Mouse (Mus musculus): ENCODE results near the gene Vmn2r84. TPM values are rescaled to one million over a fixed set of nuclear protein-coding genes. Genes with fewer than 3 reads are reported as not detected.
"Not testable (repeated sequence)": the region's sequence is repeated elsewhere in the genome, so short reads cannot be mapped to it uniquely, and the experiment has no call there.

The Vmn2r84 gene
- polyA plus RNA-seq, 1 experiment from 2014 or later = not detected

DNA sequence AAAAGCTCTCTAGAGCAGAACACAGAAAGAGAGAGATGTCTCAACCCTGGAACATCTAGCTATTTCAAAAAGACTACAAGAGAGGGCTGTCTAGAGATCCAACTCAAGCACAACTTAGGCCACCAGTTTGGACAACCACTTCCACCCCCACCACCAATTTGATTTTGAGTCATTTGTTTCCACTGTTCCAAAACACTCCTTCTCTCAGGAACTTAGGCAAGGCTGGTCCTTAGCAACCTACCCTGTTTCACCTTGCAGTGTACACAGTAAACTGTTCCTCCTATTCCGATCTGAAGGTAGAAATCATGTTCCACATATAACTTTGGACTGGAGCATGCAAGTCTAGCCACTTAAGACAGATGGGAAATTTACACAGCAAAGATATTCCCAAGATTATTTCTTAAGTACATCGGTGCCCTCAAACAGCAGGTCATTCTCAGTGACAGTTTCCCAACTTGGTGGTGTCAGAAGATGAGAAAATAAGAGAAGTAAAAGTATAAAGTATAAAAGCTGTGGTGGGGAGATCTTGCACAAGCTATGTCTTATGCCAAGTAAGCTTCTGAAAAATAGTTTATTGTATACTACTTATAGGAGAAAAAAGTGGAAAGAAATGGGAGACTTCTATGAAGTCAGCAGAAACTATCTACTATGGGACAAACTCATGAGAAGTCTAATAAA, 24.0 kb downstream of the Vmn2r84 start:
- Histone ChIP-seq H3K9me3 (replicated peaks) (no peaks in the 10 kb centered on the region), H3K27ac (no peak overlapping the region)
- WGBS = 72% methylated on average over 2 of the region's 2 CpGs

DNA sequence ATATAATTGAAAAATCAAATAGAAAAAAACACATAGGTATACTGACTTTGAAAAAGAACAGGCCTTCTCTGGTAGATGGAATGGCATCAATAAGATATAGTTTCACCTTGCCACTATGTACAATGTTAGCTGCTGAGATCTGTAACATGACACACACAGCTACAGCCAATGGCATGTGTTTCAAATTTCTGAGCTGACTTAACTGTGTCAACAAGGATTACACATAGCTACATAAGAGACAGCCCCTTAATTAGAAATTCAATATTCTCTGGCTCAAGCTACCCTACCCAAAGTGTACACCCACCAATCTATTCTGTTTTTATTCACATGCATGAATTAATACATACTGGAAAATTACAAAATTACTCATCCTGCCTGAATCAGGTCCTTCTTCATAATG, 25.7 kb downstream of the Vmn2r84 start:
- Histone ChIP-seq H3K27me3 (no peaks in the 10 kb centered on the region), H3K9me3 (replicated peaks) (no peaks in the 10 kb centered on the region), H3K27ac (no peak overlapping the region), H3K36me3 (no peaks in the 10 kb centered on the region), H3K4me3 (no peak overlapping the region), H3K4me1 (replicated peaks) (no peaks in the 10 kb centered on the region), H3K9ac (no peak overlapping the region), H3K4me2 (no peak overlapping the region)
- no peak for ATAC-seq (replicated peaks; ENCODE audit: insufficient number of reproducible peaks, insufficient read depth, low FRiP score, low read depth)

More for the DNA sequence above, 24.0 kb downstream of the Vmn2r84 start:
- Histone ChIP-seq H3K4me2 (no peak overlapping the region), H3K9ac (no peak overlapping the region), H3K36me3 (no peaks in the 10 kb centered on the region), H3K27me3 (no peaks in the 10 kb centered on the region), H3K4me1 (replicated peaks) (no peaks in the 10 kb centered on the region), H3K4me3 (no peak overlapping the region)
- ATAC-seq (replicated peaks; ENCODE audit: insufficient number of reproducible peaks, insufficient read depth, low FRiP score, low read depth) = no peak

DNA sequence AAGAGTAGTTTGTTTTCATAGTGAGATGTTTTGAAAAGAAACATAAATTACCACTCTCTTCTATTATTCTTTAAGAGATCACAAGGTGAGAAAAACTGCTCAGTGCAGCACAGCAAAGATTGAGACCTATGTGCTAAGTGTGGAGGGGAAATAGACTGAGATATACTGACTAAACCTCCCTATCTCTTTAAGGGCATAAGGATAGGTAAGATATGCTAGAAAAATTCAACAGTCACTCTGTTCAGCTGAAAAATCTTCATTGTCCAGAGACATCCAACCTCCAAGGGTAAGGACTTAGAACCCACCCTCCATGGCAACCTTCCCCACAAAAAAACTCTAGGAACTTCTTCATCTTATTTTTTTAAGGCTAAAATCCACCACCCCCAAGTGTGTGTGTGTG, 29.4 kb downstream of the Vmn2r84 start:
- Histone ChIP-seq H3K36me3 (no peaks in the 10 kb centered on the region), H3K9ac (no peak overlapping the region)

DNA sequence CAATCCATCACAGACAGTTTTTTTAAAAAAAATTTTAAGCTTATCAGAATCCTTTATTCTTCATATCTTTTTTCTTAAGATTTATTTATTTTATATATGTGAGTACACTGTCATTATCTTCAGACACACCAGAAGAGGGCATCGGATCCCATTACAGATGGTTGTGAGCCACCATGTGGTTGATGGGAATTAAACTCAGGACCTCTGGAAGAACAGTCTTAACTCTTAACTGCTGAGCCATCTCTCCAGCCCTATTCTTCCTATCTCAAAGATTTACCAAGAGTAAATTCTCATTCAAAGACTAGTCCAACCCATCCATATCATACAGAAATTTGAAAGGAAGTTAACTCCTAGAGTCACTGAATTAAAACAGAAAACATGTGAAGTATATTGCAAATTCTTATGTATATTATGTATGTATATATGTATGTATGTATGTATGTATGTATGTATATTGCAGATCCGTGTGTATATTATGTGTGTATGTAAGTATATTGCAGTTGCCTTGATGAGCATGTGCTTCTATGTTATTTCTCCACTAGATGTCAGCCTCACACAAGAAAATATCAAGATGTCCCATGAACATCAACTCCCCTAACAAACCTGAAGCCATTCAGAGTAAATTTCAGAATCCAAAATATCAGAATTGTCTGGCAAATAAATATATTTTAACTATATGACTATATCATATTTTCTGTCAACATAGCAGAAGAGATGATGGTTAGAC, 30.5 kb downstream of the Vmn2r84 start:
- Histone ChIP-seq H3K27me3 (no peaks in the 10 kb centered on the region), H3K9ac (no peak overlapping the region), H3K4me3 (no peak overlapping the region), H3K27ac (no peak overlapping the region), H3K9me3 (replicated peaks) (no peaks in the 10 kb centered on the region), H3K36me3 (no peaks in the 10 kb centered on the region), H3K4me2 (no peak overlapping the region), H3K4me1 (replicated peaks) (no peaks in the 10 kb centered on the region)
- ATAC-seq (replicated peaks; ENCODE audit: insufficient number of reproducible peaks, insufficient read depth, low FRiP score, low read depth) = no peak
- 54% methylated on average over 2 of the region's 2 CpGs for WGBS

More for the DNA sequence above, 29.4 kb downstream of the Vmn2r84 start:
- no peak overlapping the region for H3K4me2 ChIP-seq
- H3K4me1 ChIP-seq (replicated peaks) = no peaks in the 10 kb centered on the region
- no peaks in the 10 kb centered on the region for H3K27me3 ChIP-seq
- no peak for ATAC-seq (replicated peaks; ENCODE audit: insufficient number of reproducible peaks, insufficient read depth, low FRiP score, low read depth)
- H3K27ac ChIP-seq = no peak overlapping the region
- no peaks in the 10 kb centered on the region for H3K9me3 ChIP-seq (replicated peaks)
- no peak overlapping the region for H3K4me3 ChIP-seq

DNA sequence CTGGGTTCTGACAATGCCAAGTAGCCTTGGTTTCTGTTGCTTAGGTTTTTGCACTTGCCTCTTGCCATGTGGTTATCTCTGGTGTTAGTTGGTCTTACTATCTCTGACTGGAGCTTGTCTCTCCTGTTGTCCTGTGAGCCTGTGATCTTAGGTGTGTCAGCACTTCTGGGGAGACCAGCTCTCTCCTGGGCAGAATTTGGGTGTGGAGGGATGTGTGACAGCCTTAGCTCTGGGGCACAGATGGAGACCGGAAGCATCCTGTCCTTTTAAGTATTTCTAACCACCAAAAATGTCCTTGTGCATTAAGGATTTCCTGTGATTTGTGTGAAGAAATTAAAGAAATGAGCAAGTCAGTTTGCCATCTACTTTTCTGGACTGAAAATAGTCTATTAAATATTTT, 50.1 kb downstream of the Vmn2r84 start:
- no peak overlapping the region for H3K4me3 ChIP-seq
- no peak overlapping the region for H3K4me2 ChIP-seq
- no peak overlapping the region for H3K9ac ChIP-seq
- 0 out of 2 replicates have a peak, but pooled peaks cover 3% of the 10 kb centered on the region for H3K9me3 ChIP-seq (replicated peaks)
- no peaks in the 10 kb centered on the region for H3K36me3 ChIP-seq
- H3K4me1 ChIP-seq (replicated peaks) = no peaks in the 10 kb centered on the region
- no peak for ATAC-seq (replicated peaks; ENCODE audit: insufficient number of reproducible peaks, insufficient read depth, low FRiP score, low read depth)
- H3K27ac ChIP-seq = no peak overlapping the region
- WGBS = 62% methylated on average over 1 of the region's 1 CpGs
- no peaks in the 10 kb centered on the region for H3K27me3 ChIP-seq

DNA sequence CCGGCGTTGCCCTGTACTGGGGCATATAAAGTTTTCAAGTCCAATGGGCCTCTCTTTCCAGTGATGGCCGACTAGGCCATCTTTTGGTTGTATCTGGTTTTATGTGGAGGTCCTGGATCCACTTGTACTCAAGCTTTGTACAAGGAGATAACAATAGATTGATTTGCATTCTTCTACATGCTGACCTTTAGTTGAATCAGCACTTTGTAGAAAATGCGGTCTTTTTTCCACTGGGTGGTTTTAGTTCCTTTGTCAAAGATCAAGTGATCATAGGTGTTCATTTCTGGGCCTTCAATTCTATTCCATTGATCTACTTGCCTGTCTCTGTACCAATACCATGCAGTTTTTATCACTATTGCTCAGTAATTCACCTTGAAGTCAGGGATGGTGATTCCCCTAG, 54.1 kb downstream of the Vmn2r84 start:
- 85% methylated on average over 4 of the region's 4 CpGs for WGBS
- not testable (repeated sequence) for H3K36me3 ChIP-seq; ATAC-seq (replicated peaks; ENCODE audit: insufficient number of reproducible peaks, insufficient read depth, low FRiP score, low read depth); H3K9me3 ChIP-seq (replicated peaks); H3K27me3 ChIP-seq; H3K4me1 ChIP-seq (replicated peaks); H3K9ac ChIP-seq; H3K4me3 ChIP-seq; H3K27ac ChIP-seq; H3K4me2 ChIP-seq

DNA sequence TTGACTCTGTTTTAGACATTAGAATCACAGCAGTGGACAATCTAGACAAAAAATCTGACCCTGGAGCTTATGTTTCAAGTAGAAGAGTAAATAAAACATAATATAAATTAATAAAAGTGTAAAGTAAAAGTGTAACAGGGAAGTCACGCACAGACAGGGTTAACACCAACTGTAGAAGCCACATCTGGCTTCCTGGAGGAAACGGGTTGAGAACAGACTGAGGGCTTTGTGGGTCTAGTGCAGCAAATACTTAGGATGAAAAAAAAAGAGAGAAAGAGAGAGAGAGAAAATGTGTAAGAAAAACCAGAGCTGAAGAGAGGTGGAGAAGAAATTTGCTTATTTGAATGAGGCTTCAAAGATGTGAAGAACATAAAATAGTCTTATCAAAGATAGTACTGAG, 56.6 kb downstream of the Vmn2r84 start:
- Histone ChIP-seq H3K36me3 (no peaks in the 10 kb centered on the region), H3K27ac (no peak overlapping the region), H3K4me2 (no peak overlapping the region), H3K27me3 (no peaks in the 10 kb centered on the region), H3K9ac (no peak overlapping the region), H3K4me3 (no peak overlapping the region), H3K4me1 (replicated peaks) (no peaks in the 10 kb centered on the region), H3K9me3 (replicated peaks) (0 out of 2 replicates have a peak, but pooled peaks cover under 1% of the 10 kb centered on the region)
- WGBS = 44% methylated on average over 2 of the region's 2 CpGs
- ATAC-seq (replicated peaks; ENCODE audit: insufficient number of reproducible peaks, insufficient read depth, low FRiP score, low read depth) = no peak

DNA sequence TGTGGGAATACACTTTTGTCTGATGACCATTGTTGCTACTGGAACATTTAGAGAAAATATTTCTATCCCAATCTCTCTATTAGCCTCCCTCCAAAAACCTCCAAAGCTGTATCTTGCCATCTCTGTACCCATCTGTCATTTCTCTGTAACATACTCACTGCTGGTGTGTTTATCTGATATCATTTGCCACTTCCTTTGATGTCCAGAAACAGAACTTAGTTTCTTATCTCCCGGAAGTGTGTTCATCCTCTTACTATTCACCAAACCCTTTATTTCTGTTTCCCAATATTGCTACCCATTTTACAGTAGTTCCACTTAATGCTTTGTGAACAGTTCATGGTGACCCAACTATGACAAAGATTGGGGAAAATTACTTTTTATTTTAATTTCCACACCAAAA, 57.7 kb downstream of the Vmn2r84 start:
- Histone ChIP-seq H3K4me3 (no peak overlapping the region), H3K9ac (no peak overlapping the region), H3K4me1 (replicated peaks) (no peaks in the 10 kb centered on the region), H3K27me3 (no peaks in the 10 kb centered on the region), H3K9me3 (replicated peaks) (no peaks in the 10 kb centered on the region), H3K36me3 (no peaks in the 10 kb centered on the region), H3K27ac (no peak overlapping the region), H3K4me2 (no peak overlapping the region)
- no peak for ATAC-seq (replicated peaks; ENCODE audit: insufficient number of reproducible peaks, insufficient read depth, low FRiP score, low read depth)
- WGBS = 59% methylated on average over 1 of the region's 1 CpGs

DNA sequence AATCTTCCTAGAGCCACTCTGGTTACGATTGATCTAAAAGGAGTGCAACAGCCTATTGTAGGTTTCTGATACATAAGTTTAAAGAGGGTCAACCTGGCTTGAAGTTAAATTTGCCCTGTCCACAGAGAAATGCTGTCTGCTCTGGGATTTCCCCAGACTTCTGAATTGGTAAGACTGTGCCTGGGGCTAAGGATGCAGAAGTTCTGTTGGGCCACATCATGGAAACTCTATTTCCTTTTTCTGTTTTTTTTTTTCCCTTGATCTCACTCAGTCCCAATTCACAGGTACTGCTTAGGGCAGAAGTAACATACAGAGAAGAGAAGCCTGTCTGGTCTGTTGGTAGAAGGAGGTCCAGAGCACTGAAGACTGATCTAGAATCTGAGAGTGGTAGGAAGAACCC, 63.4 kb downstream of the Vmn2r84 start:
- H3K4me1 ChIP-seq (replicated peaks) = no peaks in the 10 kb centered on the region
- H3K9ac ChIP-seq = no peak overlapping the region
- no peaks in the 10 kb centered on the region for H3K36me3 ChIP-seq
- H3K4me2 ChIP-seq = no peak overlapping the region
- H3K9me3 ChIP-seq (replicated peaks) = no peaks in the 10 kb centered on the region
- H3K27me3 ChIP-seq = no peaks in the 10 kb centered on the region
- no peak for ATAC-seq (replicated peaks; ENCODE audit: insufficient number of reproducible peaks, insufficient read depth, low FRiP score, low read depth)
- no peak overlapping the region for H3K27ac ChIP-seq
- 89% methylated on average over 1 of the region's 1 CpGs for WGBS
- H3K4me3 ChIP-seq = no peak overlapping the region

Other genes with a start within 250 kb of the Vmn2r84 start
- gene Olfr825, start 227.6 kb downstream of the Vmn2r84 start, polyA plus RNA-seq (2015; fragmentation: Nextera tagmentation; extraction: Ambion mirVana) = not detected in 2 replicates
- gene Olfr826, start 210.1 kb downstream of the Vmn2r84 start, polyA plus RNA-seq (2015; fragmentation: Nextera tagmentation; extraction: Ambion mirVana) = not detected in 2 replicates
- not detected in 2 replicates for gene Olfr827, start 179.9 kb downstream of the Vmn2r84 start, polyA plus RNA-seq (2015; fragmentation: Nextera tagmentation; extraction: Ambion mirVana)
- gene Neurod4, start 114.1 kb downstream of the Vmn2r84 start, polyA plus RNA-seq (2015; fragmentation: Nextera tagmentation; extraction: Ambion mirVana) = not detected in 2 replicates
- 0.73 and 5.4 TPM in 2 replicates for gene Tespa1, start 71.5 kb downstream of the Vmn2r84 start, polyA plus RNA-seq (2015; fragmentation: Nextera tagmentation; extraction: Ambion mirVana)
- not detected in 2 replicates for gene Vmn2r85, start 35.4 kb upstream of the Vmn2r84 start, polyA plus RNA-seq (2015; fragmentation: Nextera tagmentation; extraction: Ambion mirVana)
- not detected in 2 replicates for gene Vmn2r86, start 61.7 kb upstream of the Vmn2r84 start, polyA plus RNA-seq (2015; fragmentation: Nextera tagmentation; extraction: Ambion mirVana)
- gene Vmn2r87, start 103.1 kb upstream of the Vmn2r84 start, polyA plus RNA-seq (2015; fragmentation: Nextera tagmentation; extraction: Ambion mirVana) = not detected in 2 replicates

Measured in heart, embryonic 15.5 days (tissue).